Mouse (Mus musculus): Measurements from ENCODE around the gene Gm45261.

Gm45261 gene

DNA sequence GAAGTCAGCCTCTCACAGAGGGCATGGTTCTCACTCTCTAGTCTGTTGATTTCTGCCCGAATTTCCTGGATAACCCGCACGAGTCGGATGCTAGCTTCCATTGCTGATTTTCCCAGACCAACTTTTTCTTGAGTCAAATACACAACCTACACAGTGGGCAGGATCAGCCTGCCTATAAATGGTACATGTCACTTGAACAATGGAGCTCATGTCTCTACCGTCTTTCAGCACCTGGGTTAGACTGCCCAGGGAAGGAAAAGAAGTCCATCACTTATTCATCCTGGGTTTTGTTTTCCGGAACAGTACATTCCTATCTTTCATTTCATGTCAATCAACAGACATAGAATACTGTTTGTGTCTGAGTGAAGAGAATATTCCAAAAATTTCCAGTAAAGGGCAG, at the start of gene Gm45261:
Gene Gm45261, minus strand, starts transcription at position 101 of the 400 bp plus-strand sequence.
- no peak for DNase-seq (ENCODE audit: extremely low read depth, low read depth, low spot score)

DNA sequence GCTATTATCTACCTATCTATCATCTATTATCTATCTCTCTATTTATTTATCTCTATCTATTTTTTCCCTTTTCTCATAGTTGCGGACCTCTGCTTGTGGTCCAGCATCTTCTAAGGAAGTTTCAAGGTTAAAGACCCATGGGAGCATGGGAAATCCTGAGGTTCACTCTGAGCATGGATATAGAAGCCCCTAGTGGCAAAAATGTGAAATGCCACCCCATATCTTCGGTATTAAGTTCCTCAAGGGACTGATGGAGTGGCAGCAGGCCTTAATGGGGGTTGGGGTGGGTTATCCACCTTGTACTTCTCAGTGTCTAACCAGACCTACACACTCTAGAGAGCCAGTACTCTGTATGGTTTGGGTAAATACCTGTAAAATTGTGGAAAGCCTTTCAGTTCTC, 43.5 kb upstream of the Gm45261 start:
- no peak for DNase-seq (ENCODE audit: extremely low read depth, low read depth, low spot score)

DNA sequence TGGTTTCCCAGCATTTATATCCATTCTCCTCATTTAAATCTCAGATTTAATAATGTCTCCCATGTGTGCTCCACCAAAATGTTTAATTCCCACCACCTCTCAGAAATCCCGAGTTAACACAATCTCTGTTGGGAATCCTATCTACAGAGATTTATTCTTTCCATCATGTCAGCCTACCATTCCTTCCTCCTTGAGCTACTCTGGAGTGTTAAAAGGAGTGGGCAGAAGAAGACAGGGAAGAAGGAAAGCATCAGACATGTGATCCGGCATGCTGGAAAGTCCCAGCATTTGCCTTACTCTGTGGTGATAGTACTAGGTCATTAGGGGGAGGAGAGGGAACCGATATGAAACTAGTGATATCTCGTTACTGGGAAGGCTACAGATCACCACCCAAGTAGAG, 42.8 kb upstream of the Gm45261 start:
- DNase-seq (ENCODE audit: extremely low read depth, low read depth, low spot score) = no peak

DNA sequence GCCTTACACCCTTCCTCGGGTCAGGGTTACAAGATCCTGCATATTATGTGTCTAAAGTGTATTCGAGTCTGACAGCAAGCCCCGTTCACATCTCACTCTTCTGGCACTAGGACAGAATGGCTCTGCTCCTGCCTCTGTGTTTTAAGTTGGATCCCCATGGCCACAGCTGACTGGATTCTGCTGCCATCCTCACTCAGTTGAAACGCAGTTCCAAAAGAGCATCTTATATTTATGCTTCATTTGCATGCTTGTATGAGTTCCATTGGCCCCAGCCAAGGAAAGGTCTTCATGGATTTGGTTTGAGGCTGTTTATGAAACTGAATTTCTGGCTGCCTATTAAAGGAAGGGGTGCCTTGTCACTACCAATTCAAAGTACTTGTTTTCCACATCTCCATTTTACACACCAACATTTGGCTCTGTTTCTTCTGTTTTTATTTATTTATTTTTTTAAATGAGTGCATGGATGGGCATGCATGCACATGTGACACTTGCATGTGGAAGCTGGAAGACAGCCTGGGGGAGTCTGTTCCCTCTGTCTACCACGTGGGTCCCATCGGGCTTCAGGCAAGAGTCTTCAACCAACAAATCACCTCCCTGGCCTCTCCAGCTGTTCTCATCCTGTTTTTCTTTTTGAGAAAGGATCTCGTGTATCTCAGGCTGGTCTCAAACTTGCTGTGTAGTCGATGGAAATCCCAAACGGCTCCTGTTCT, 41.4 kb upstream of the Gm45261 start:
- no peak for DNase-seq (ENCODE audit: extremely low read depth, low read depth, low spot score)

DNA sequence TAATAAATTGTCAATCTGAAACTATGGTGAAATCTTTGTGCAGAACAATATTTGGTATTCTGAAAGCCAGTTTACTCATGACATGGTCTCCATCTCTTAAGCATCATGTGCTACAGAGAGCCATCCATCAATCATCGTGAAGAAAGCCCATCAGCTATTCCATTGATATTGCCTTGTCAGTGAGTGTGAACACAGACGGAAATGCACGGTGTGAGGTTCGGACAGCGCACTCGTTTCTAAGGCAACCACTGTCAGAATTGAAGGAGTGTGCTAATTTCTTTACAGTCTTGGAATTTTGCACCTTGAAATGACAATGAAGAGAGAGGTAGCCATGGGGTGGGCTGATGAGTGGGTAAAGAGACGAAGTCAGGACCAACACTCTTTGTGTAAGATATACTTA, 38.0 kb upstream of the Gm45261 start:
- DNase-seq (ENCODE audit: extremely low read depth, low read depth, low spot score) = no peak

DNA sequence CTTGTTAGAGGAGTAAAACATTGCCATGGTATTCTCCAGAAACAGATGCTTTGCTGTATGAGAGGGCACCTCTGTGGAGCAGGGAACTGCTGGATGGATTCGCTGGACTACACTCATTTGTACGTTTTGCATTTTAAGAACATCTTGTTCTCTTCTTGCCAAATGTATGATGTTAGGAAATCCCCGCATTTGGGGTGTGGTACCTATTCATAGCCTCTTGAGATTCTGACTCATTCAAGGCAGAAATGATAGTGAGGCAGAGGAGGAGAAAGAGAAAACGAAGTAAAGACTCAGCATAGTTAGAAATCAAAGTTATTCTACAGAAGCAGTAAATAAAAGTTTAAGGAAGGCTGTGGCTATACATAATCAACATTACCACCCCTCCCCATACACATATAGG, 35.1 kb upstream of the Gm45261 start:
- DNase-seq (ENCODE audit: extremely low read depth, low read depth, low spot score) = no peak

DNA sequence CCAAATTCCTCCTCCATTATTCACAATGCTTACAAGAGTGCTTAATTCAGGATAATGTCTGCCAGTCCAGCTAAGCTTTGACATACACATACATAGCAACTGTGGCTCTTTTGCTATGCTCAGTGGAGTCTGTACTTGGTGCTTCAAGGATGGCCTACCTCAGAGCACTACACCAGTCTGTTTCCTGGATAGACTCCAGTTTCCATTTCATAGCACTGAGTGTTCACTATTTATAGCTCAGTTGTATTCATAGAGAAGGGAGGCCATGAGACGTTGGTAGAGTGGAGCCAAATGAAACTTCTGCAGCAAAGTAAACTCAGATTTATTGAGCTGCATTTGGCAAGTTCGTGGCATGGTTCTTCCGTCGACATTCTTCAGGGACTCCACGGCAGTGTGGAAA, 22.2 kb upstream of the Gm45261 start:
- DNase-seq (ENCODE audit: extremely low read depth, low read depth, low spot score) = no peak

DNA sequence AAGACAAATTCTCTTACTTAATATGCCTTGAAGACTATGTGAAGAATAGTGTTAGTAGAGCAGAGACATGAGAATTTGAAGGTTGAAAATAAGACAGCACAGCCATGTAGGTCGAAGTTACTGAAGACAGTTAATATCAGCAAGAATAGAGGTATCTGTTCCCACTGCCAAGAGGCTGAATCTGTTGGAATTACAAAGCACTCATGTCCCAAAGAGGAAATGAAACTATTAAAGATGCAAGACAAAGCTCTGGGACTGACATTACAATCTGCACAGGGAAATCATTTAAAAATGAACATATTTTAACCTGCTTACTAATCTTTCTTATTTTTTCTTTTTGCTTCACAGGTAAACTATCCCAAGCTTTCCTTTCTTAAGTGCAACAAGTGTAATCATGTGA, 13.7 kb upstream of the Gm45261 start:
- DNase-seq (ENCODE audit: extremely low read depth, low read depth, low spot score) = no peak

DNA sequence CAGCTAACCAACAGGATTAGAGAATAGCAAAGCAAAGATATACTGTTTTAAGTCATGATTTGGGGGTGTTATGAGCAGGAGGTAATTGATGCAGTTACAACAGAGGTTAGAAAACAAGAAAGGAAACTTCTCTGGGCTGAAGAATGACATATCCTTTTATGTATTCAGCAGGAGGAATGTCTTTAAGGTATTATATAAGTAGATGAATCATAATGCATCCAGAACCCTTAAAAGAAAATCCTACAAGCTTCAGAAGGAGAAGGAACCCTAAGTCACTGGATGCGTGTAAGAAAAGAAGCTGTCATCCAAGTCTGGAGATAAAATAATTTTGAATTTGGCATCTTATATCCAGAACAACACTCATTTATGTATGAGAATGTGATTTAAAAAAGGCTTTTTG, 11.1 kb upstream of the Gm45261 start:
- no peak for DNase-seq (ENCODE audit: extremely low read depth, low read depth, low spot score)

DNA sequence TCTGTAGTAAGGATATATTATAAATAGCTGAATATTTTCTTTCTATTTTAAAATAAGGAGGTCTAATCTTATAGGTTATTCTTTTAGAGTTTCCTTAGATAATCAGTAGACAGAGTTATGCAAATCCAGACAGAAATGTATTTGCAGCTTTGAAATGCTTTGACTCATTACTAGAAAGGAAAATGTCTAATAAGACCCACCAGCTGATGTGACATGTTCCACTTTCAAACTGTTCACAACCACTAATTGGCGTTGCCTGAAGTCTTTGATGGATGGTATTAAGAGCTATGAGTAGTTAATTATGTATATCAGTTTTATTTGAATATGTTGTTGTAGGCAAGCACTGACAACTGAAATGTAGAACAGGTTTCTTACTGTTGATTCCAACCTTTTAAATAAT, 1.3 kb downstream of the Gm45261 start:
- DNase-seq (ENCODE audit: extremely low read depth, low read depth, low spot score) = no peak

DNA sequence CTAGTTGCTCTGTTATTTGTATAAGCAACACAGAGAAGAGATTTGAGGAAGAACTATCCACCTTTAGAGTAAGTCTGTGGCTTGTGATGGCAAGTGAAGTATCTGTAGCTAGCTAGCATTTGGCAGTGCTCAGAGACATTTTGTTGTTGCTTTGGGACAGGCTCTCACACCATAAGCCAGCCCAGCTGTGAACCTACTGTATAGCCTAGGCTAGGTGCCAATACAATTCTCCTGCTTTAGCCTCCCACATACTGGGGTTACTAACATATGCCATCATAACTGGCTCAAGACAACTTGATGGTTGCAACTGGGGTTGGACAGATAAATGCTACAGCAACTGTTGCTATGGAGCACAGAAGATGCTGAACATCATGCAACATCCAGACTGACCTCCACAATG, 1.8 kb downstream of the Gm45261 start:
- DNase-seq (ENCODE audit: extremely low read depth, low read depth, low spot score) = no peak

DNA sequence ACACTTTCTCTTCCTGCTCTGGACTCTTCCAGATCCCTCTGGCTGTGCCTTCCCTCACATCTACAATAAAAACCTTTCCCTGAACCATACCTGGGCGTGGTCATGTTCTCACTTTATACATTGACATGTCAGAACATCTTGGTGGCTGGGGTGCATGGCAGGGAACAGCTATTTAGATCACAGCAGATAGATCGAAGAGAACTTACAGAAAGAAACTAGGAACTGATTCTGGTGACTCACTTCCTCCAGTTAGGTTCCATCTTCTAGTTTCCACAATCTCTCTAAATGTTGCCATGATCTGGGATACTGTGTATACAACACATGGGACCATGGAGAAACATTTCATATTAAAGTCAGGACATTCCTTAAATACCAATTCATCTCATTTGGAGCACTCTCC, 7.3 kb downstream of the Gm45261 start:
- DNase-seq (ENCODE audit: extremely low read depth, low read depth, low spot score) = no peak

DNA sequence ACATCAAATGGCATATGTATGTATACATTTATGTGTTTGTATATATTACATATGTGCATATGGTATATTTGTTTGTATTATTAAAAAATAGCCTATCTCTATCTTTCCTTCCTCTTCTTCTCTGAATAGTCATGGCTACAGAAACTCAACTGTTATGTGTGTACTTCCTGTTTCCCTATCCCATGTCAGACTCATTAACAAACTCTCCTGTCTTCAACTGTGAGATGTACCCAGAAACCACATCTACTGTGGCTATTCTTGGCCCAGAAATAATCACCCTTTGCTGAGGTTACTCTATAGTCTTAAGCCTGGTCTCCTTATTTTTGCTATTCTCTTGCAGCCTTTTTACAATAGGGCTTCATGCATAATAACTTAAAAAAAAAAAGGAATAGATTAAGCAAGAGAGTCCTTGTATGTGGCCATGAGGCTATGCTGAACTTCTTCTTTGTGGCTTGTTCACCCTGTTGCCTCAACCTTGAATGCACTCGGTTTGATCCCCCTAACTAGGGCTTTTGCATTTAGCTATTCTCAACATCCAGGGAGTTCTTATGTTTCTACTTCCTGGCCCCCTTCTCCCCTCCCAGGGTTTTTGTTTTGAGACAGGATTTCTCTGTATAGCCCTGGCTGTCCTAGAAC, 9.2 kb downstream of the Gm45261 start:
- DNase-seq (ENCODE audit: extremely low read depth, low read depth, low spot score) = no peak

DNA sequence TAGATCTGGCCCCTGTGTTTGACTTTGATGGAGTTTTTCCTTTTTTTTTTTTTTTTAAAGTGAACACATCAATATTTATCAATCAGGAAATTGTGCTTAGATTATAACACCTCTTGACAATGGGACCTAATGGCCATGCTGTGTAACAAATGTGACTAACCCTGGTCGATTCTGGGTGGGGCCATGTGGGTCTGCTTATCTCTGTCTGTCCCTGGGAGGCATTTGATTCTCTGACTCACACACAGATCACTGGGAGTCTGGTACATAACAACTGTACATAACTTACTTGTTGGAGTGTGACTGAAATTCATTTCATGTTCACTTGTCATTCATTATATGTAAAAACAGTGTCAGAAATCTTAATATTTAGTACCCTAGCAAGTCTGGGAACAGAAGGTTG, 13.7 kb downstream of the Gm45261 start:
- DNase-seq (ENCODE audit: extremely low read depth, low read depth, low spot score) = no peak

DNA sequence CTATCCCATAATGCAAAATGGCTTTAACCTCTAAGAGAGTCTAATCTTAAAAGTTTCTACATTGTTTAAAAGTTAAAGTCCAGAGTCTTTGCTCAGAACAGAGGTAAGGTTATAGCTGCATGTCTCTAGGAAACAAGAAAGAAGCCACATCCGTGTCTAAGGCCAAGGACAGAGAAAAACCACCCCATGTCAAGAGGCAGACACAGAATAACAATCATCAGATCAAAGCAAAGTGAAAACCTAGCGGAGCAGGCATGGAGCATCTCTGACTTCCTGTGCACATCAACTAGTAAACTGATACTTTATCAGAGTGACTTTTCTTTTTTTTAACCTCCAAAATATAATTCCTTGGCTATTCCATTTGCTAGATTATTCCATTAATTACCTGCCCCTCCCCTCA, 20.3 kb downstream of the Gm45261 start:
- no peak for DNase-seq (ENCODE audit: extremely low read depth, low read depth, low spot score)

DNA sequence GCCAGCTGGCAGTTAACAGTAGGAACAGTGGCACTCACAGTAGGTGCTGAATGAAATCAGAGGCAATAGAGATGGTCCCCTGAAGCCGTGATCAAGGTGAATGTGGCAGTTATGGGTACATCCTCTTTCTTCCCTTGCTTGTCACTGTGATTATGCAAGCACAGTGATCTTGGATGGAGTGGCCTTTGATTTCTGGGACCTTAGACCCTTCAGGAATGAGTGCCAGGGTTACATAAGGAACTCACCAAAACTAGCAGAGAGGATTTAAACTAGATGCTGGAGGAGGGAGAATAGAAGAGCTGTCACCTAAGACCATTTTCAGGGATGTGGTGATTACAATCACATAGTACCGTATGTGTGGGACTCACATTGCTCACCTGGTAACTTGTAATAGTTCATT, 22.7 kb downstream of the Gm45261 start:
- no peak for DNase-seq (ENCODE audit: extremely low read depth, low read depth, low spot score)

DNA sequence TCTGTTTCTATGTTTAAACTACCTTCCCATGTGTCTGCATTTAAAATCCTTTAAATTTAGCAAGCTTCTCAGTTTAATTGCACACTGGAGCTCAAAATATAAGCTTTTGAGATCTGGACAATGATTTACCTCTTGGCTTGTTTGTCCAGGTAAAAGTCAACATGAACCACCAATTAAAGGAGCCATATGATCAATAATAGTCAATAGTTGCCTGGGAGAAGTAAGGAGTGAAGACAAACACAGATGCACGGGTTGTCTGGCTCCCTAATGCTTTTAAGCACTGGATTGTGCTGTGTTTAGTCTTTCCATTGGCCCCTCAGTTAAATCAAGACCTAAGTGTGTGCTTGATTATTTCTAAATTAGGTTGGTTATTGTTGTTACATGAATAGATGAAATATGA, 33.3 kb downstream of the Gm45261 start:
- DNase-seq (ENCODE audit: extremely low read depth, low read depth, low spot score) = no peak

DNA sequence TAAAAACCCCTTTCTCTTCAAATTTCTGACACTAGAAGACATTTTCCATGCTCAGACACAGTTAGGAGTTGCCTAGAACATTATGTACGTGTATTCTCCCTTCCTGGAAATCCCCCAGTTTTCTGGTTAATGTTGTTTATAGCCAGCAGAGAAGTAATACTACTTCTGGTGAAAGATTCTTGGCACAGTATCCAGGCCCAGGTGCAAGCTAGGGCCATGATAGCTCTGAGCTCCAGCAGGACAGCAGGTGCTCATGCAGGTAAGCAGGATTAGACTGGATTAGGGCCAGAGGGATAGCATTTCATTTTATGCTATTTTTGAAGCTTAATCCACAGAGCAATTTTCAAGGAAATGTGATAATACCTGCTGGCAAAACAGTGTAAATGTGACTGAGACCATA, 33.8 kb downstream of the Gm45261 start:
- peak; percentile 14 for DNase-seq (ENCODE audit: extremely low read depth, low read depth, low spot score)

DNA sequence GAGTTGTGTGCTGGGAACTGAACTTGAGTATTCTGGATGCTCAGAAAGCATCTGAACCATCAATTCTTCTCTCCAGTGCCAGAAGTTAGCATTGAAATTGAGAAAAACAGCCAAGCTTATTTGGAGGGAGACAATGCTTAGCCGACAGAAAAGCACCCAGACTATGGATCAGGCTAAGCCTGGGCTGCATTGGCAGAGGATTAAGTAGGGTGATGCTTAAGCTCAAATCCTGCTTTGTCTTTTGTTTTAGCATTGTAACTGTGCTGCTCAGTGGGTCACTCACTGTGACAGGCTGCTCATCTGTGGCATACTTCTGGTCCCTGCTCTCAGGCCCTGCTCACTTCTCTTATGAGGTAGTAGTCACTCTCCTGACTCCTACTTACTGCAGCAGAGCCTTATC, 36.6 kb downstream of the Gm45261 start:
- DNase-seq (ENCODE audit: extremely low read depth, low read depth, low spot score) = no peak

DNA sequence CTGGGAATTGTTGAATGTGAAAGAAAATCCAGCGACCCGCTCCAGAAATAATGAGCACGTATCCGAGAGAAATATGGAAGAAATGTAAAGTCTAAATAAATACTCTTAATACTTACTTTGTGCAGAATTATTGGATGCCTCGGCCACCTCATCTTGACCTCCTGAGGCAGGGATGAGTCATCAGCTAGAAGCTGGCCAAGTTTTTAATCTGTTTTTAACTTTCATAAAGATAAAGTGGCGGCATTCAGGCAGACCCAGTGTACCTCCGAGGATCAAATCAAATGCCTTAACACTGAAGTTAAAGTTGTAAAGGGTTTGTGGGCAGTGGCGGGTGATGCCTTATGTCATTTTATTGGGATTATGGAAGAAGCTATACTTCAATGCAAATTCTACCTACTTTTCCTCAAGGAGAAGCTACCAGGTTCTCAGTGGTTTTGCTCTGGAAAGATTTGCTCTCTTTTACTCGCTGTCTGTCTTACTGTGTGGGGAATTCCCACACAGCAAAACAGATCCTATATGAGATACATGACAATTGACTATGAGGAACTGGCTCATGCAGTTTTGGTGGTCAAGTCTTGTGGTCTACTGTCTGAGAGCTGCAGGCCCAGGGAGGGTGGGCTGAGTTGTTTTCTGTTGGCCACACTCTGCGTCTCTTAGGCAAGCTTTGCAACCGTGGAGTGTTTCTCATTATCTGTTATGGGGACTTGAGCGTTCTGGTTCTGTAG, 42.8 kb downstream of the Gm45261 start:
- no peak for DNase-seq (ENCODE audit: extremely low read depth, low read depth, low spot score)

DNA sequence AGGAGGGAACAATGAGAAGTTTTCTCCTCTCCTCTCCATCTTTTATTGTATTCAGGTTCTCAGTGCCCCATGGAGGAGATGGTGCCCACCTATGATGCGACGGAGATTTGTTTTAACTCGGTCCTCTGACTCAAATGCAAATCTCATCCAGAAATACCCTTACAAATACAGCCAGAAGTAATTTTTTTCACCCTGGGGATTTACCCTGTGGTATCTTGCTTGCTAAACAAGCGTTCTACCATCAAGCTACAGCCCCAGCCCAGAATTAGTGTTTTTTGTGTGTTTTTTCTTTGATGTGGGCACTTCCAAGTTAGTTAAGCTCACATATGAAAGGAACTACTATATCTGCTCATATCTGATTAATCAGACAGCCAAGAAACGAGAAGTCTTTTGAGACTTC, 44.9 kb downstream of the Gm45261 start:
- DNase-seq (ENCODE audit: extremely low read depth, low read depth, low spot score) = no peak

DNA sequence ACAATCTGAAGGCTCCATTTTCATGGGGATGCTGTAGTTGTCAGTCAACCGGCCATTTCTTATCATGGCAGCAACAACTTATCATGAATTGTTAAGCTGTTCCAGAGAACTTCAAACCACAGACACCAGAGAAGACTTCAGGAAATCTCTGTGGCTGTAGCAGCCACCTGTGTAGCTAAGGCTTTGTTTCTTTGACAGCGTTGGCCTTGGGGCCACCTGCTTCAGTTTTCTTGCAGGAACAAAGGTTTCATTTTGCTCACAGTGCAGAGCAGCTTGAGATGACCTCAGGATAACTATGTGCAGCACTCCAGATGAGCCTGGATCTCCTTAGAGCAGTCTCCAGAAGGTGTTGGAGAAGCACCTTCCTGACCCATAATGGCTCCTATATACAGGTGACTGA, 48.7 kb downstream of the Gm45261 start:
- DNase-seq (ENCODE audit: extremely low read depth, low read depth, low spot score) = no peak
